Mouse (Mus musculus): ENCODE results near the gene Zbtb1. TPM values are rescaled to one million over a fixed set of nuclear protein-coding genes. Genes with fewer than 3 reads are reported as not detected.
"Not testable (repeated sequence)": the region's sequence is repeated elsewhere in the genome, so short reads cannot be mapped to it uniquely, and the experiment has no call there.

Gene Zbtb1
- polyA plus RNA-seq, 1 experiment from 2014 or later = 10.0 TPM

DNA sequence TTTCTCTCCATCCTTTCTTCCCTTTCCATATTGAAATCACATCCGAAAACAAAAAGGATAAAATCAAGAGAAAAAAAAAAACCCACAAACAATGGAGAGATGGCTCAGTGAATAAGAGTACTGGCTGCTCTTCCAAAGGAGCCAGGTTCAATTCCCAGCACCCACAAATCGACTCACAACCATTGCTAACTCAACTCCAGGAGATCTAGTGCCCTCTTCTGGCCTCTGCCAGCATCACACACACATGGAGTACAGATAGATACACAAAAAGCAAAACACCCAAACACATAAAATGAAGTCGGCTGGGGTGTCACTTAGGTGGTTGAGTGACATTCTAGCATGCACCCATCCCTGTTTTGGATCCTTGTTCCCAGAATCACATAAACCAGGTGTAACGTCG lies 48.3 kb downstream of the Zbtb1 start:
- Histone ChIP-seq H3K36me3 (replicated peaks) (no peaks in the 10 kb centered on the region), H3K27me3 (replicated peaks; ENCODE audit: low read depth, poor library complexity, severe bottlenecking) (peaks cover 28% of the 10 kb centered on the region), H3K4me3 (no peak overlapping the region), H3K9me3 (peaks cover 6% of the 10 kb centered on the region), H3K4me1 (peaks cover 10% of the 10 kb centered on the region), H3K27ac (replicated peaks) (no peak overlapping the region)
- 91% methylated on average over 5 of the region's 5 CpGs for WGBS
- no peak for DNase-seq (ENCODE audit: low spot score)

DNA sequence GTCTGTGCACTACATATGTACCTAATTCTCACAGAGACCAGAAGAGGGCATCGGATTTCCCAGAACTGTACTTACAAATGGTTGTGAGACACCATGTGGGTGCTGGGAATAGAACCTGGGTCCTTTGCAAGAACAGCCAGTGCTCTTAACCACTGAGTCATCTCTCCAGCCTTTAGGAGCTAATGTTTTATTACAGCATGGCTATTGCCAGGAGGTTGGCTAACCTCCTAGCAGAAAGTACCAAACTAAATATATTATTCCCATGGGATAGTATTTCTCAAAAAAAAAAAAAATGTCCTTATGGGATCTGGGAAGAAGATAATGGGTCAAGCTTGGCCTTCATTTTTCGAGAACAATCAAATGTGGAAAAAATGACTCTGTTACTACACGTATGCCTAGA lies 55.2 kb downstream of the Zbtb1 start:
- Histone ChIP-seq H3K9me3 (no peaks in the 10 kb centered on the region), H3K27me3 (replicated peaks; ENCODE audit: low read depth, poor library complexity, severe bottlenecking) (peaks cover 4% of the 10 kb centered on the region; the same call in 1 of the 2 replicates), H3K4me1 (peaks cover 4% of the 10 kb centered on the region; the same call in 1 of the 2 replicates), H3K36me3 (replicated peaks) (no peaks in the 10 kb centered on the region), H3K4me3 (no peak overlapping the region), H3K27ac (replicated peaks) (no peak overlapping the region)
- 91% methylated on average over 3 of the region's 3 CpGs for WGBS
- no peak for DNase-seq (ENCODE audit: low spot score)

DNA sequence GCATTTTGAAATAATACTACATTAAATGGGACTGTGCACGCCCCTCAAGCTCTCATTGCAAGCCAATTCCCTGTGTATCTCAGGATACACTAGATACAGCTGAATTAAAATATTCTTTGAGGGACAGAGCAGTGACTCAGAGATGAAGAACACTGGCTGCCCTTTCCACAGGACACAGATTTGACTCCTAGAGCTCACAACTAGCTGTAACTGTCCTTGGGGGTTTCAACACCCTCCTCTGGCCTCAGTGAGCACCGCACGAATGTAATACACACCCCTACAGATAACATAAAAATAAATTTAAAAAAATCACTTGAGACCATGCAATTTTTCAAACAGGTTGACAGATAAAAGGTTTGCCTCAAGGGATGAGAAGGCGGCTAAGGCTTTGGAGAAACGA lies 57.5 kb downstream of the Zbtb1 start:
- Histone ChIP-seq H3K9me3 (no peaks in the 10 kb centered on the region), H3K36me3 (replicated peaks) (no peaks in the 10 kb centered on the region), H3K27ac (replicated peaks) (no peak overlapping the region), H3K27me3 (replicated peaks; ENCODE audit: low read depth, poor library complexity, severe bottlenecking) (peaks cover 4% of the 10 kb centered on the region; the same call in 1 of the 2 replicates), H3K4me1 (peaks cover 4% of the 10 kb centered on the region; the same call in 1 of the 2 replicates), H3K4me3 (no peak overlapping the region)
- 57% methylated on average over 5 of the region's 5 CpGs for WGBS
- no peak for DNase-seq (ENCODE audit: low spot score)

DNA sequence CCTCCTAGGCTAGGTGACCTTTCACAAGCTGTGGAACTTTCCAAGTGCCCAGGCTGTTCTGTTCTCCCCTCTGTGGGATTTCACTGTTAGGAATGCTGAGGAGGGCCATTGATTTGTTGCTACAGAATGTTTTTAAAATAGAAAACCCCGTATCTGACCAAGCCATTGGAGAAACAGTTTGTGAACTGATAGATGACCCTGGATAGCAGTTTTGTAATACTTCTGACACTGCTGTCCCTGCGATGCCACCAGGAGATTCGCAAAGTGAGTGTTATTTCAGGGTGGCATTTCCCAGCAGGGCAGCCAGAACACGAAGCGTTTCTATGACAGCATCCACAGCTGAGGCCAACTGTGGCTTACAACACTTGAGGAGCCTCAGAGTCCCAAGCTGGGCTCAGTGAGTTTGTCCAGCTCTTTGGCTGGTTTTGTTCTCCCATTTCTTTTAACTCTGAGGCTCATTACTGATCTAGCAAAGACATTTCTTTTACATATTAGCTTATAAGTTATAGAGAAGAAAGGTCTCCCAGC lies 60.9 kb downstream of the Zbtb1 start:
- WGBS = 64% methylated on average over 5 of the region's 5 CpGs
- H3K9me3 ChIP-seq = no peaks in the 10 kb centered on the region
- DNase-seq (ENCODE audit: low spot score) = no peak

DNA sequence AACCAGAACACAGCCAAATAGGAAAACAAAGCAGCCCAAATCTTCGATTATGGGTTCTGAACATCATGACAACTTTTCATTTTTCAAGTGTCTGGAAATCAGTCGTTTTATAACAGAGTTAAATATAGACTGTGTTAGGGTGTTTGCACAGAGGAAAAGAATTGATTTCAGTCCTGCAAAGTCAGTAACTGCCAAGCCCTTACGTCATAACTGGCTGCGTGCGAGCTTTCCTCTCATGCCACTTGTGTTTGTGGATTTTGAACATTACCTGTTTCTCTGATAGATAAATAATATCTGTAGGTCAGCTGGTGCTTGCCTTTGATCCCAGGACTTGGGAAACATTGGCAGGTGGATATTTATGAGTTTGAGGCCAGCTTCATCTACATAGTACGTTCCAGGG lies 61.4 kb downstream of the Zbtb1 start:
- WGBS = 90% methylated on average over 6 of the region's 6 CpGs
- no peak for DNase-seq (ENCODE audit: low spot score)
- H3K27ac ChIP-seq (replicated peaks) = no peak overlapping the region
- peaks cover 32% of the 10 kb centered on the region for H3K27me3 ChIP-seq (replicated peaks; ENCODE audit: low read depth, poor library complexity, severe bottlenecking)
- peaks cover 18% of the 10 kb centered on the region for H3K4me1 ChIP-seq
- no peak overlapping the region for H3K4me3 ChIP-seq
- H3K36me3 ChIP-seq (replicated peaks) = no peaks in the 10 kb centered on the region
- no peaks in the 10 kb centered on the region for H3K9me3 ChIP-seq

More for the DNA sequence above, 60.9 kb downstream of the Zbtb1 start:
- H3K27me3 ChIP-seq (replicated peaks; ENCODE audit: low read depth, poor library complexity, severe bottlenecking) = peaks cover 28% of the 10 kb centered on the region
- no peak overlapping the region for H3K4me3 ChIP-seq
- H3K27ac ChIP-seq (replicated peaks) = no peak overlapping the region
- no peaks in the 10 kb centered on the region for H3K36me3 ChIP-seq (replicated peaks)
- peaks cover 18% of the 10 kb centered on the region for H3K4me1 ChIP-seq

DNA sequence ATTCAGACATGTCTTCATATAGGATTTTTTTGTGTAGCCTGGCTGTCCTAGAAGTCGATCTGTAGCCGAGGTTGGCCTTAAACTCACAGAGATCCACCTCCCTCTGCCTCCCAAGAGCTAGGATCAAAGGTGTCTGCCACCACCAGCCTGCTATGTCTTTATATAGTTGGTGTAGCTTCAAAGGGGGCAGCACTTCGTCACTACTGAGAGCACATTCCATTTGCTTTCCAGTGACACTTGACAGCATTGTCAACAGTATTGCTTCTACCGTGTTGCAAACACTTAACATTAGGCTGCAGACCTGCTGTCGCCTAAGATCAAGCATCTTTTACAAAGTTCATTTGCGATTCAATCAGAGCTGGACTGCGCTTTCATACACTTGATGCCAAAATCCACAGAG lies 64.0 kb downstream of the Zbtb1 start:
- WGBS = 46% methylated on average over 7 of the region's 7 CpGs
- H3K4me3 ChIP-seq = no peak overlapping the region
- H3K9me3 ChIP-seq = no peaks in the 10 kb centered on the region
- peaks cover 14% of the 10 kb centered on the region for H3K4me1 ChIP-seq
- no peaks in the 10 kb centered on the region for H3K36me3 ChIP-seq (replicated peaks)
- H3K27me3 ChIP-seq (replicated peaks; ENCODE audit: low read depth, poor library complexity, severe bottlenecking) = peaks cover 33% of the 10 kb centered on the region
- no peak overlapping the region for H3K27ac ChIP-seq (replicated peaks)
- DNase-seq (ENCODE audit: low spot score) = no peak

DNA sequence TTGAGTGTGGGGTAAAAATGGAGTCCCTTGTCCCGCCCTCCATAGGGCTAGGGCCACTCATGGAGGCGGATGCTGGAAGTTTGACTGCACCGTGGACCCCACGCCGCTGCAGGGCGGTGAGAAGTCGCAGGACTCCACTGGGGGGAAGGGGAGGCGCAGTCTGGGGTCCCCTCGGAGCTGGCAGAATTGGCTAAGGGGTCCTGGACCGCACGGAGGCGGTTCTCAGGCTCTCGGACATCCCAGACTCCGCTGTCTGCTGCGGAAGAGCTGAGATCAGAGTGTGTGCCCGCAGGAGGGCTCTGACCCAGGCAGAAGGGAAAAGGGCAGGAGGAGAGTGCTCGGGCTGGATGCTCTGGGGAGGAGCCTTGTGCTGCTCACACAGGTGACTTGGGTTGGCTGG lies 65.0 kb downstream of the Zbtb1 start:
- peak overlapping the region; percentile 67; the same call in 1 of the 2 replicates for H3K27ac ChIP-seq (replicated peaks)
- H3K4me1 ChIP-seq = peaks cover 14% of the 10 kb centered on the region
- H3K36me3 ChIP-seq (replicated peaks) = no peaks in the 10 kb centered on the region
- peak overlapping the region; percentile 60 for H3K4me3 ChIP-seq
- peaks cover 33% of the 10 kb centered on the region for H3K27me3 ChIP-seq (replicated peaks; ENCODE audit: low read depth, poor library complexity, severe bottlenecking)
- no peaks in the 10 kb centered on the region for H3K9me3 ChIP-seq
- 2% methylated on average over 17 of the region's 17 CpGs for WGBS
- peak; percentile 36 for DNase-seq (ENCODE audit: low spot score)

DNA sequence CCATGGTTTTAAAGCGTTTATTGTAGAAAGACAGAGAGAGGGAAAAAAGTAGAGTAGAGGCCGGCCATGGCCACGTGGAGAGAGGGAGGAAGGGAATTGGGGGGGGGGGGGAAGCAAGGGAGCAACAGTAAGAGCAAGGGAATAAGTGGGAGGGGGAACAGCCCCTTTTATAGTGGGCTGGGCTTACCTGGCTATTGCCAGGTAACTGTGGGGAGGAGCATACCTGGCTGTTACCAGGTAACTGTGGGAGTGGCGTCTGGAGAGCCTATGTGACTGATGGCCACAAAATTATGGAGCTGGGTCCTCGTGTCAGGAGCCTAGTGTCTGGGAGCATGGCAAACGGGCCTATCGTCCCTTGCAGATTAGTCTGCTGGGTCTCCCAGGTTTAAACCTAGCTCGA lies 65.5 kb downstream of the Zbtb1 start:
- 32% methylated on average over 8 of the region's 8 CpGs for WGBS
- no peaks in the 10 kb centered on the region for H3K9me3 ChIP-seq
- H3K27me3 ChIP-seq (replicated peaks; ENCODE audit: low read depth, poor library complexity, severe bottlenecking) = peaks cover 33% of the 10 kb centered on the region
- H3K4me3 ChIP-seq = peak overlapping the region; percentile 60
- H3K4me1 ChIP-seq = peaks cover 14% of the 10 kb centered on the region
- no peak for DNase-seq (ENCODE audit: low spot score)
- H3K27ac ChIP-seq (replicated peaks) = no peak overlapping the region; the same call in 1 of the 2 replicates
- no peaks in the 10 kb centered on the region for H3K36me3 ChIP-seq (replicated peaks)

DNA sequence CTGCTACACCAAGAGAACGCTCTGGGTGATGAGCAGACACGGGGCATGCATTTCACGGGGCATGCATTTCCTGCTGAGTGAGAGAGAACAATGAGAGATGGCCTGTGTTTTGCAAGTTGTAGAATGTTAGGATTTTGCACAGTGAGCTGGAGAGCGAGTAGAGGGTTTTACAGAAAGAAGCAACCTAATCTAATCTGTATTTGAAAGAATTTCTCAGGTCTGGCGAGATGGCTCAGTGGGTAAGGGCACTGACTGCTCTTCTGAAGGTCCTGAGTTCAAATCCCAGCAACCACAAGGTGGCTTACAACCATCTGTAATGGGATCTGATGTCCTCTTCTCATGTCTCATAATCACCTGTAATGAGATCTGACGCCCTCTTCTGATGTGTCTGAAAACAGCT lies 73.4 kb downstream of the Zbtb1 start:
- H3K4me3 ChIP-seq; DNase-seq (ENCODE audit: low spot score); H3K9me3 ChIP-seq; H3K27me3 ChIP-seq (replicated peaks; ENCODE audit: low read depth, poor library complexity, severe bottlenecking); H3K4me1 ChIP-seq; H3K27ac ChIP-seq (replicated peaks); H3K36me3 ChIP-seq (replicated peaks): not testable (repeated sequence)
- 83% methylated on average over 6 of the region's 6 CpGs for WGBS

DNA sequence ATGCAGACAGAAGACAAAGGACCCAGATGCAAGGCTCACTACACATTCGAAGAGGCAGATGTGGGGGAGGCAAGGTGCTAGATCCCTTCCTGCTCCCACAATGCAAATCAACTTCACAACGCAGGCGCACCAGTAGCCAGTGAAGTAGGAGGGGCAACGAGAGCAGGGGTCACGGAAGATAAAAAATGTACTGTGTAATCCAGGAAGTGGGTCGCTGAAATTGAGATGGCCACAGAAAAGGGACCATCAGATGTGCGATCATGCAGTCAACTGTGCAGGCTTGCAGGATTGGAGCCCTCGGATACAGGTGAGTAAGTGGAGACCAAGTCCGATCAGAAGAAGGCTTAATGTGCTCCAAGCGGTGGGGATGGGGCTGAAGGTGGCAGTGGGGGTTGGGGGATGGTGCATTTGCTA lies 74.3 kb downstream of the Zbtb1 start:
- H3K36me3 ChIP-seq (replicated peaks) = no peaks in the 10 kb centered on the region
- no peak for DNase-seq (ENCODE audit: low spot score)
- no peaks in the 10 kb centered on the region for H3K27me3 ChIP-seq (replicated peaks; ENCODE audit: low read depth, poor library complexity, severe bottlenecking)
- no peak overlapping the region for H3K4me3 ChIP-seq
- WGBS = 68% methylated on average over 10 of the region's 10 CpGs
- no peaks in the 10 kb centered on the region for H3K9me3 ChIP-seq
- H3K27ac ChIP-seq (replicated peaks) = no peak overlapping the region
- no peaks in the 10 kb centered on the region for H3K4me1 ChIP-seq

DNA sequence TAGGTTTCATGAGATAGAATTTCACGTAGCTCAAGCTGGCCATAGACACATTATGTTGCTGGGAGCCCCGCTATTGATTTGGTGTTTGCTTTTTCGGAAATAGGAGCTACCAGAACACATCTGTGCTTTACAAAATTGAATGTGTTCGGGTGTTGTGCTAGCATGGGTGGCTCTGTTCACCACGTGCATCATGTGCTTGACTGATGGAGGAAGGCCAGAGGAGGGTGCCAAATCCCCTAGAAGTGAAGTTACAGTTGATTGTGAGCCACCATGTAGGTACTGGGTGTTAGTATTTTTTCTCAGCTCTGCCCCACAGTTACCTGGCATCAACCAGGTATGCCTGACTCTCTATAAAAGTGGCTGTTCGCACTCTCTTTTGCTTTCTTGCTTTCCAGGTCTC lies 74.8 kb downstream of the Zbtb1 start:
- no peaks in the 10 kb centered on the region for H3K4me1 ChIP-seq
- H3K36me3 ChIP-seq (replicated peaks) = no peaks in the 10 kb centered on the region
- no peak overlapping the region for H3K4me3 ChIP-seq
- H3K9me3 ChIP-seq = no peaks in the 10 kb centered on the region
- 85% methylated on average over 6 of the region's 6 CpGs for WGBS
- no peak overlapping the region for H3K27ac ChIP-seq (replicated peaks)
- no peaks in the 10 kb centered on the region for H3K27me3 ChIP-seq (replicated peaks; ENCODE audit: low read depth, poor library complexity, severe bottlenecking)
- DNase-seq (ENCODE audit: low spot score) = no peak

DNA sequence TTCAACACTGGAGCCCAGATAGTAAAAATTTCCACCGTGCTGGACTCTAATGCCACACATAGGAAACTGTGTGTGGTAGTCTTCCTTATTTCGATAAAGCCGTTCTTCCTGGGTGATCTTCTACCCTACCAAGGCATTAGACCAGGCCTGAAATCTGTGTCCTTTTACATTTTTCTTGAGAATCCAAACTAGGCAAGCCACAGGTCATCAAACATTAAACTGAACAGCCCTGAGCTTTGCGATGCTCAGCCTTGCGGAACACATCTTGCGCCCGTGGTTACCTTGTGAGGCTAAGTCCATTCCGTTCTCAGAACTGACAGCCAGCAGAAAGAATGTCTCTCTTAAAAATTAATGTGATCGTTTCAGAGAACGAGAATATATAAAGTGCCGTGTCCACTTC lies 76.1 kb downstream of the Zbtb1 start:
- H3K9me3 ChIP-seq = no peaks in the 10 kb centered on the region
- no peaks in the 10 kb centered on the region for H3K36me3 ChIP-seq (replicated peaks)
- no peak overlapping the region for H3K27ac ChIP-seq (replicated peaks)
- H3K27me3 ChIP-seq (replicated peaks; ENCODE audit: low read depth, poor library complexity, severe bottlenecking) = no peaks in the 10 kb centered on the region
- H3K4me3 ChIP-seq = no peak overlapping the region
- no peaks in the 10 kb centered on the region for H3K4me1 ChIP-seq
- WGBS = 94% methylated on average over 11 of the region's 11 CpGs
- DNase-seq (ENCODE audit: low spot score) = no peak
